Mouse (Mus musculus) cerebral cortex, adult 2 months (tissue): ENCODE measurements around the gene Phf14.

ENCODE experiments used
- WGBS: fragments of 180-500 bp; shearing (Covaris S2); methylation state at CpG from one replicate; pipeline ENCODE4 v1.1.7; 2018; 5-methylcytosine and 5-hydroxymethylcytosine counted together

Phf14 gene

DNA sequence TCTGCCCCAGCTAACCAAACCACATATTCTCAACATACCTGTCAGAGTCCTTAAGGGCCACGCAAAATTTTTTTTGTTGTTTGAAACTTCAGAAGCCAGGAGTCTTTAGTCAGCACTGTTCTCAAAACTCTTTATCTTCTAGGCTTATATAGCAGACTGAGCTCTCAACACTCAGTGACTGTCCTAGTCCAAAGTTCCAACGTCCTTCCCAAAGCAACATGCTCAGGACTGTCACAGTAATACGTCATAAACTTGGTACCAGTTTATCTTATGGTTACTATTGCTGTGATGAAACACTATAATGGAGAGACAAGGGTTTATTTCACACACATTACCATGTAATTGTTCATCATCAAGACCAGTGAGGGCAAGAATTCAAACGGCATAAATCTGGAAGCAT is 113.9 kb downstream of the Phf14 start:
- WGBS, result 88% methylated on average over 4 of the region's 4 CpGs

DNA sequence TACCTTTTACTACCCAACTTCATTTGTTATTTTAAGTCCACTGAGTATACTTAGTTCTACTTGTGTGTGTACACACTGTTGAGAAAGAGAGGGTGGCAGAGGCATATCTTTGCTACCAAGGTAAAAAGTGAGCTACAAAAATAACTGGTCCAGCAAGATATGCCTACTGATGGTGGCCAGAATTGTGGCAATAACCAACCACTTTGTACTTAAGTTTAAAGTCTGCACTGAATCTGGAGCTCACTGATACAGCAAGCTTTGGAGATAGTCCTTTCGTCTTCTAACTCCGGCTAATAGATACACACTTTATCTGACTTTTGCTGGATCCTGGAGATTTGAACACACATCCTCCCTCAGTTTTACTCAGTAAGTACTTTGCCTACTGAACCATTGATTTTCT is 115.8 kb downstream of the Phf14 start:
- WGBS, result 99% methylated on average over 2 of the region's 2 CpGs

DNA sequence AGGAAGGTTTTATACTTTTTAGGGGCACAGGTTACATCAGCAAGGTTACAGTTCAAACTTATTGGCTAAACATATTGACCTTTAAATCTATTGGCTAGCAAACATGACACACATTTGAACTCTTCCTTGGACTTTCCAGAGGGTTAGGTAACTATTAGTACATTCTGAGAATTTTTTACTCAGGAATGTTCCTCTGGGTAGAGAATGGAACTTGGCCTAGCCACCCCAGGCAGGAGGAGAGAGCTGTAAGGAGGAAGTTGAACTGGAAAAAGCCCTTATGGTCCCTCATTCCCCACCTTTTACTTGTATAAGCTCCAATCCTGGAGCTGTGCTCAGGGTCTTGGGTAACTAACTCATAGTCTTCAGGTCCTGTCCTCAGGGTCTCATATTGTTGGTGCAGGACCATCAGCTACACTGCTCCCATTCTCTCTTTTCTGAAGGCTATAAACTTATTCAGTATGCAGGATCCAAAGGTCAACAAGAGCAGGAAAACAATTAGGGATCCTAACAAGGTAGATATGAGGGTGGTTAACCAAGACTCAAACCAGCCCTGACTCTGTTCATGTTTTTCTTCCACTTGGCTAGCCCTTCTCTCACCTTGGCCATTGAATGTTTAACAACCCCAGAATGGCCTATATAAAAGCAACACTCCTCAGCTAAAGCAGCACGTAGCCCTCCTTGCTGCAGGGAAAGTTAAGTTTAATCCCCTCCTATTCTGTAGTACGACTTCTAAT is 119.4 kb downstream of the Phf14 start:
- WGBS, result 98% methylated on average over 2 of the region's 2 CpGs

DNA sequence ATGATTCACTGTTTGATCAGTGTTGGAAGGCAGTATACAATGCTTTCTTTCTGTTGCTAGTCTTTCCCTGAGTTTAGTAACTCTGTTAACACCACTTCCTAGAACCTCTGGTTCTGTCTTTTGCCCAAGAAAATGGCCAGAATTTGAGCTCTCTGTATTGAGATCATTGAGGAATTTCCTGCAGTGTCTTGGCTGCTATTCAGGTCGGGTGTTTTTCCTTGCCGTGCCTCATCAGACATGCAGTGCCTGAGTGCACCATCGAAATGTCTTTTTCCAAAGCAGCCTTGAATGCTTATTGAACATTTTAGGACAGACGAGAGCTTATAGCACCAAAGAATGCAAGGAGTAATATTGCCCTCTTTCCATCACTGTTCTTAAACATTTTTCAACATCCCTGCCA is 127.0 kb downstream of the Phf14 start:
- 36% methylated on average over 4 of the region's 4 CpGs for WGBS

DNA sequence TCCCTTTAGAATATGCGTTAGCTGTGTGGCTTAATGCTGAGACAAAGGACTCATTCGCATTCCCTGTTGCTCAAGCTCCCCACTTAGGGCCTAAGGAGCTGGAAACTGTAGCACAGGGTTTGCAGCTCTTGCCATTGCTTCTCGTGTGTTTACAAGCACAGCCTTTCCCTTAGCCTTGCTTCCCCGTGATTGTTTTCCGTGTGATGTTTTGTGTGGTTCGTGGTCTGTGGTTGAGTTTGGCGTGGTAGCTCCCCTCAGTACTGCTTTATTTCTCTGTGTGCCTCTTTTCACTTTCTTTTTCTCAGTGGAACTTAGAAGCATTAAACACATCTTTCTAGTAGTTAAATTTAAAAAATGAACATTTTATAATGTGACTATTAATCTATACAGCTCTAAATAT is 130.7 kb downstream of the Phf14 start:
- 77% methylated on average over 7 of the region's 7 CpGs for WGBS

DNA sequence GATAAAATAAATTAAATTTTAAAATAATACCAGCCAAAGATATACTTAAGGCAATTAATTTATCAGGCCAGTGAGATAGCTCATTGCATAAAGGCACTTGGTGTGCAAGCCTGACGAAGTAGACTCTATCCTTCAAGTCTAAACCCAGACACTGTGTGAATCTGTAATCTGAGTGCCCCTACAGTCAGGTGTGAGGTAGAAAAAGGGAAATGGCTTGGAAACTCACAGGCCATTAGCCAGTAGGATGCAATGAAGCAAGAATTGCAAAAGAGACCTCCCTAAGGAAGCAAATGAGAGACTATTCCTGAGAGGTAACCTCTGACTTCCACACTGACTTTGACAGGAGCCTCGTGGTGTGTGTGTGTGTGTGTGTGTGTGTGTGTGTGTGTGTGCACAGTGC is 145.3 kb downstream of the Phf14 start:
- 87% methylated on average over 2 of the region's 2 CpGs for WGBS

DNA sequence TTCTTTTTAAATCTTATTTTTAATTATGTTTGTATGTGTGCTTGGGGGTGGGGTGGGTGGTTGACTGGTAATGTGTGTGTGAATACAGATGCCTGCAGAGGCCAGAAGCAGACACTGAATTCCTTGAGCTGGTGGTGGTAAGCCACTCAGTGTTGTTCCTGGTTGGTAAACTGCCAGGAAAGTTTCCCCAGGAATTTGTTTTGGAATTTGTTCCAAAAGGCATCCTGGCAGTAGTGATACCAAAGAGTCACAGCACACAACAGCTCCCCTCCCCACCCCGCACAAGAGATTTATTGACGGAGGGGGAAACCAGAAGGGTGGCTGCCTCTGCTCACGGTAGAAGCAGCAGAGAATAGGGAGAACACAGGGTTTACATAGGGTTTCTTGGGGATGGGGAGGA is 146.5 kb downstream of the Phf14 start:
- 72% methylated on average over 3 of the region's 3 CpGs for whole genome bisulfite sequencing

DNA sequence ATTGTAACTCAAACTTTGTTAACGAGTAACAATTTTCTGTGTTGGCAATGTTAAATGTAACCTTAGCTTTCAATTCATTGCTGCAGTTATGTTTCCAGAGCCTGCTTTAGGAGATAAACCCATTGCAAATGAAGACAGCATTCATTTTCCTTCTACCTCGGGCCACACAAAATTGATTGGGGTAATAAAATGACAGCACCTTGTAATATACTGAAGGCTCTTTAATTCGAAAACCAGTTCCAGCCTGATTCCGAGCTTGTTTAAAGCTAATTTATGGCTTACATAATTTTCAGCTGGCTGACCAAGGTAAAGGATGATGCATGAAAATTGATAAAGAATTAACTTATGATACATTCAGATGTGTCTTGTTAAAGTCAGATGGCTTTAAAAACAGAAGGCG is 151.1 kb downstream of the Phf14 start:
- 75% methylated on average over 5 of the region's 5 CpGs for WGBS

DNA sequence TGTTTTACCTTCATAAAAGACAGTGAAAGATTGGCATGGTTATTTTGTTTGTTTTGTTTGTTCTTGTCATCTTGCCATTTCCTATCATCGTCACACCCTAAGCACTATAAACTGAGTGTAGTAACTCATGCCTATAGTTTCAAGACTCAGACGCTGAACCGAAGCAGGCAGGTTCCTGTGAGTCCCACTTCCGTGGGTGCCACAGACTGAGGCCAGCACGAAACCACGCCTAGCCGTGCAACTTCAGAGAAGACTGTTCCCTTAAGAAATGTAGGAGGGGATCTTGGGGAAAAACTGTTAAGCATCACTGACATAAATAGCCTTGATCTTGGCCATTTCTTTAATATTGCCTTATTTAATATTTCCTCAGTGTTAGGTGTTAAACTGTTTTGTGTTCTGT is 152.4 kb downstream of the Phf14 start:
- 88% methylated on average over 7 of the region's 7 CpGs for WGBS

DNA sequence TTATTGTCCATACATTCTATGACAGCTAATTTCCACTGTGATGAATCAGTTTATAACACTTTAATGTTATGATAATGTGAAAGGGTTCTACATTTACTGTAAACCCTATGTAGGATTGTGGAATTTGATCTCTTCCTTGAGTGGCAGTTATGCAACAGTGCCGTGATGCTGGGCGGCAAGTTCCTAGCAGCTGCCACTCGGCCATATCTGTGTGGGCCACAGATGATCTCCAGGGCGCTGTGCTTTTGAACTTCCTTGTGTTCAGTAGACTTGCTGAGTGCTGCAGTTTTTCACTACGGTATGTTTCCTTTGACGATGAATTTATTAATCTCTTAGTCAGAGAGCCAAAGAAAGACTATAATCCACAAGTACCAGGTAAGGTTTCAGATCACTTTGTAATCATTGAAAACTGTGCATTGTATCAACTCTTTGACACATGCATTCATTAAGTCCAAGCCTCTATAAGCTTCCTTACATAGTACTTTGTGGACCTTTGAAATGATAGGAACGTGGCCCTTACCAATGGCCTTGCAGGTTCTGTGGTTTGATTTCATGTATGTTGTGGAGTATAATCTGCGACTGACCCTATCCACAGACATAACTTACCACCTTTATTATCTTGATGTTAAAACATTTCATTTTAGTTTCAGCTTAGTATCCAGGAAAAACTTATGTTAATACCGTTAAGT is 153.0 kb downstream of the Phf14 start:
- WGBS, result 91% methylated on average over 9 of the region's 9 CpGs

DNA sequence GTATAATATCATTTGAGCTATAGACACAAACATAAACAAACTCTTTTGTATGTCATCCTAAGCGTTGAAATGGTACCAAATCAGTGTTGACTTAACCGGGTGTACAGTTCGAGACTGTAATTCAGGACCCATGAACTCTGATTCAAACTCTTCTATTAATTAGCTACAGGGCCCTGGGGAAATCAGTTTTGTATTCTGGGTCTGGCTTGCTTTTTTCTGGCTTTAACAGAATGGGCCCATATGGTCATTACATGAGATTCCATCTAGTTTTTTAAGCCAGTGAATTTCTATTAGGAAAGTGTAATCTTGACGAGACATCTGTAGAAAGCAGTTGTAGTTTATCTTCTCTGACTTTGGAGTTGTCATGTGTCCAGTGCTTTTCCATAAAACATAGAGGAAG is 160.3 kb downstream of the Phf14 start:
- WGBS, result 81% methylated on average over 4 of the region's 4 CpGs

DNA sequence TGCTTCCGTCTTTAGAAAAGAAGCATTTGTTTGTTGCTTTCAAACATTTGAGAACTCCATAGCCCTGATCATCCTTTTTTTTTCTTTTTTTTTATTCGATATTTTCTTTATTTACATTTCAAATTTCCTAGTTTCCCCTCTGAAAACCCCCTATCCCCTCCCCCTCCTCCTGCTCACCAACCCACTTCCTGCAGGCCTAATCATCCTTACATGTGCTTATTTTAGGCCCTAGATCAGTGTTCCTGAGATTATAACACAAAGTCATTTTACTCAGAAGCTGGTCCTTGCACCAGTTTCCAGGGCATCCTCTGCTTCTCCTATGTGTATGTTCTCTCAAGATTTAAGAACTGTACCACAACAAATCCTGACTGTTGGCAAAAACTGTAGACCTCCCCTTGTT is 161.7 kb downstream of the Phf14 start:
- 70% methylated on average over 2 of the region's 2 CpGs for WGBS

DNA sequence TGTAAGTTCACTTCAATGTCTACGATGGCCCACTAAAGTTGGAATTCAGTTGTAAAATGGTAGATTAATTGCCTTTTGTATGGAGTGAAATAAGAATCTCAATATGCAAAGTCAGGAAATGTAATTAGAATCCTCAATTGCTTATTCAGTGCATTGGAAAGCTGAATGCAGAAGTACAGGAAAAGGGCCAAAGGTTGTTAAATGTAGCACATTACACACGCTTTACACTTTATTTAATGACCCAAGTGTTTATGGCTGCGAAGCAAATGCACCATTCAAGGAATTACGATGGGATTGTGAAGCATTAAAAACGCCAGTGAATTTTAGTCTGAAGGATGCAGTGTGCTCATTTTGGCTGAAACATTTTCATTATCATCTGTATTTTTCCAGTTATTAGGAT is 167.0 kb downstream of the Phf14 start:
- 74% methylated on average over 5 of the region's 5 CpGs for WGBS

DNA sequence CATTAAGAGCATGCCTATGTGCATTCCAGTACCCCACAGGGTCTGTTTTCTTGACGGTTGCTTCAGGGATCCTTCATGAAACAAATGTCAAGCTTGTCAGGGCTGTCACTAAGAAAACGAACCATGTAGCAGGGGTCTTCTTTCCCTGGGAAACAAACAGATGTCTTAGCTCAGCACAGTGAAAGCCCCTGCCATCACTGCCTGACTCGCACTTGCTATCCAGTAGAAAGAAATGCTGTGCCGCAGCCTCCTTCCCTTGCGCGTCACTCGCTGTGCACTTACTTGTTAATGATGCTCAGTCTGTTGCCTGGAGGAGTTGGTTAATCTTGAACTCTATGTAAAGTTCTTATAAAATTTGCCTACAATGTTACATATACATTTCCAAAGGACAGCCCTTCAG is 169.7 kb downstream of the Phf14 start:
- 73% methylated on average over 7 of the region's 7 CpGs for WGBS

DNA sequence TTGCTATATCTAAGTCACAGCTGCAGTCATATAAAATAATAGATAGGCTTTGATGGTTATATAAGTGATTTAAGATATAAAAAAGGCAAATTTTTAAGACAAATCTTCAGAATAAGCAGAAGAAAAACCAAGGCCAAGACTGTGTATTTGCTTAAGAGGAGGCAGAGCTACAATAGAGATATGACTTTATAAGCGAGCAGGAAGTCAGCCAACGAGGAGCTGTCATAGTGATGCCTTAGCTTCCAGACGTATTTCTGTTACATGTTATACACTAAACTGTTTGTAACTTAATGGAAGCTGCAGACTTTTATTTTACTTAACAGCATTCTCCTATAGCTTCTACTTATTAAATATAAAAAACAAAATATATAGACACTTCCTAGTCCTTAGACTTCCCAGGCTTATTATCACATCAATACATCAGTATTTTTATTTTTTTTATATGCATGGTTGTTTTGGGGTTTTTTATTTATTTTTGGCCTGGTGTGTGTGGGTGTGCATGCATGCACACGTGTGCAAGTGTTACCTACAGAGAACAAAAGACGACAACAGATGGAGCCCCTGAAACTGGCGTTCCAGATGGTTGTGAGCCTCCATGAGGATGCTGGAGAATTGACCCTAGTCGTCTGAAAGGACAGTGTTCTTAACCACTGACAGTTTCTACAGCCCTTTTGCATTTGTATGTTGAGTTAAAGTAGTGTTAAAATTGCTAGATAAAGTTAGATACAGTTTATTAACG is 170.4 kb downstream of the Phf14 start:
- WGBS, result 71% methylated on average over 8 of the region's 8 CpGs

DNA sequence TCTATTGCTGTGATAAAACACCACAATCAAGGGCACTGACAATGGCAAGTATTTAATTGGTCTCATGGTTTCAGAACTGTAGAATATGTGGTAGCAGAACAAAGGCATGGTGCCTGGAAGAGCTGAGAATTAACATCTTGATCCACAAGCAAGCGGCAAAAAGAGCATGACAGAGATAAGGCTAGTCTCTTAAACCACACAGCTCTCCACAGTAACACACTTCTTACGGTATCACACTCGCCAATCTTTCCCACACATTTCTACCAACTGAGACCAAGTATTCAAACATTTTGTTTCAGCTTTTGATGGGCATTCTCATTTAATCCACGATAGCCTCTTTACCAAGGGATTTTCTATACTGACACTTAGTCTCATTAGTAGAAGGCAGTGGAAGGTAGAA is 171.7 kb downstream of the Phf14 start:
- WGBS, result 82% methylated on average over 4 of the region's 4 CpGs

DNA sequence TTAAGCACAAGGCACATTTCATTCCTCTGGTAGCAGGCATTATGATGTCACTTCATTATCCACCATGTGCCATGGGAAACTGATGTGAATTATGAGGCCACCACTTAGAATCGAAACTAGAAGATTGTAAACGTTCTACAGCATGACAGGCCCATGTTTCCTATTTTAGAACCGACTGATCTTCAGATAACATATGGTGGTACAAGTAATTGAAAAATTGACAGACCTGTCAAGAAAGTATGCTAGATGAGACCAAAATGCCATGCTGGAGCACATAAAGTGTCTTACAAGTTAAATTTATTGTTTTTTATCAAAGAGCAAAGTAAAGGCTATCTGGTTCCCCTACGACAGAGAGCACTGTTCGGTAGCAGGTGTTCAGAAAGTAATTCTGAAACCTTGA is 172.8 kb downstream of the Phf14 start:
- 75% methylated on average over 5 of the region's 5 CpGs for WGBS

DNA sequence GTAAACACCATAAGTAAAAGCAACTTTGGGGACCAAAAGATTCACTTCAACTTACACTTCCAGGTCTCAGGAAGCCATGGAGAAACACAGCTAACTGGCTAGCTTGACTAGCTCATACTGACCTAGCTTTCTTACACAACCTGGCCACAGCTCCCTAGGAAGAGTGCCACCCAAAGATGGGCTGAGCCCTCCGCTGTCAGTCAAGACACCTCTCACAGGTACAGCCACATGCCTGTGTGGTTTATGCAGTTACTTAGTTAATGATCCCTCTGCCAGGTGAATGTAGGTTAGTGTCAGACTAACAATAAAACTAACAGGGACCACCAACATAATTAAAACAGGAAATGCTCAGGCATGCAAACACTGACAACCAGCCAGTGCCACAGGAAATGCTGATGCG is 174.1 kb downstream of the Phf14 start:
- WGBS, result 77% methylated on average over 2 of the region's 2 CpGs

DNA sequence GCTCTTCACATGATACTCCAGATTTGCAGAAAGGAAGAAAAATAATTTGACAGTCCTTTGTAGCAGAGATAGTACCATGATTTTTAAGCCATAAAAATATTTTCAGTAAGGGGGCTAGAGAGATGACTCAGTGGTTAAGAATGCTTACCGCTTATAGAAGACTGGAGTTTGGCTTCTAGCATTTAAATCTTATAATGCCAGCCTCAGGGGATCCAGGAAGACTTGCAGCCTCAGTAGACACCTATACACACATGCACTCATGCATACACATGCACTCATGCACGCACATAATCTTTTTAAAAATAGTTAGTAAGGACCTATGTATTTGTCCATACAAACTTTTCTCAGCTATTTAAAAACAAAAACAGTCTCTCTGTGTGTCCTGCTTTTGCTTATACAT is 174.5 kb downstream of the Phf14 start:
- 55% methylated on average over 2 of the region's 2 CpGs for WGBS

DNA sequence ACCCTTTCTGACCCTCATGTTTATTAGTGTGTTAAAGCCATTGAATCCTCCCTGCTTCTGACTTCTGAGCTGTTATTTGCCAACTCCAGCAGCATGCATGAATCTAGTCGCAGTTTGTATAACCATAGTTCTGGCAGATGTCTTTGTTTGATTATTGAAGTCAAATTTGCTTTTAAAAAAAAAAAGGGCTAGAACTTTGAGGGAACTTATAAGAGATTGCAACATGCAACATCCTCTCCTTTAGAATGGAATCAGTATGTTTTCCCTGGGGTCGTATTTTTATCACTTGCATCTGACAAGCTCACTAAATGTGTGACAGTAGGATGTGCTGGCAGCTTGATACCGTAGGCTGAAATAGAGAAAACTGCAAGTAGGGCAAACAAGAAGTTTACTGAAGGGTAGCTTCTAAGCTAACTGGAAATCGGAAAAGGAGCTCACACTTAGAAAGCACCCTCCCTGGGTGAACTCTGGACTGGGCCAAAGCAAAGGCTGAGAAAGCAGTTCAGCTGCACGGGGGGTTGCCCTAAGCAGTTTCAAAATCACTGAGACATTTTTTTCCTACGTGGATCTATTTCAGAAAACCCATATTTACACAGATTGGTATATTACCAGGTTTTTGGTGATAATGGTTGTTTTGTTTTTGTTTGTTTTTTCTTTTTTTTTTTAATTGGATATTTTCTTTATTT is 175.1 kb downstream of the Phf14 start:
- 52% methylated on average over 6 of the region's 6 CpGs for WGBS

DNA sequence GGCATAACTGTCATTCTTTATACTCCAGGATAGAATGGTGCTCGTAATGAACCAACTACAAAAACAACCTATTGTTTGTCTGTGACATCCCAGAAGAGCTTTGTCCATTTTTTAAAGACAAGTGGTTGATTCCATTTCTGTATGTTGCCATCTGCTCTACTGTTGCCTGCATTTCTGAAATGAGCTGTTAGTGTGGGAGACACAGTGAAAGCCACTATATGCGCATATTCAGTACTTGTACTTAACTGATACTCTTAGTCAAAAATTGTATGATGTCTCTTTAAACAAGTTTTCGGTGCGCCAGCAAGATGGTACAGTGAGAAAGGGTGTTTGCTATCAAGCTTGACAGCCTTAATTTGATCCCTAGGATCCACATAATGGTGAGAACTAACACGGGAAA is 177.1 kb downstream of the Phf14 start:
- 58% methylated on average over 5 of the region's 5 CpGs for WGBS

DNA sequence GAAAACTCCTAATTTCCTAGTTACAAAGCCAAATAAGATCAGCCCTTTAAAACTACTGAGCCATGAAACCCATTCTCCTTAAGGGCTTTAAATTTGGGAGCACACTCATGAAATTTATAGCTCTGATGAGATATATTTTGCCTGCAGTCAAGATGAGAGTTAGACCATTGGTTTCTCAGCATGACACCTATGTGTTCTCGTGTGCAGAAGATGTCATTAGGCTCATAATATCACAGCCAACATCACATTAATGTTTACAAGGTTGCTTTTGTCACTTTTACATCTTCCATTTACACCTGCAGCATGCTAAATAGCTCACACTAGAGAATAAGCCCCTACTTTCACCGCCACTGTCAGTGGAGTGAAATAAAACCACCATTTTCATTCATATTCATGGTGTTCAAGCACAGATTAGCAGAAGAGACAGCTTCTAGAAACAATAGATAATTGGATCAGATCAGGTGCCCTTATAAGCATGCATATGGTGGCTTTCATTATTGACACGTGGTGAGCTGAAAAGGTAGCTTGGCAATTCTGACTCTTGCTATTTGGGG is 181.9 kb downstream of the Phf14 start:
- 61% methylated on average over 3 of the region's 3 CpGs for WGBS
